Mouse (Mus musculus) heart, postnatal 36 days (tissue): ENCODE measurements around the gene Gfi1b. TPM values are rescaled to one million over a fixed set of nuclear protein-coding genes. Genes with fewer than 3 reads are reported as not detected.

Experiments used
- DNase-seq, 2 experiments: peaks; one replicate each; pipeline ENCODE4 v3.0.0; 2021 to 2022
- intact Hi-C: fragments of 180-260 bp; cut with DNase I; formaldehyde crosslinking; loops from one replicate; pipeline ENCODE4 v1.15.1; 2025
- total RNA-seq, 2 experiments: library from RNA; stranded (reverse); gene quantifications; 2 replicates each; pipeline ENCODE4 v1.2.3; 2021

Gfi1b gene
- total RNA-seq, 2 experiments from 2014 or later, result not detected

DNA sequence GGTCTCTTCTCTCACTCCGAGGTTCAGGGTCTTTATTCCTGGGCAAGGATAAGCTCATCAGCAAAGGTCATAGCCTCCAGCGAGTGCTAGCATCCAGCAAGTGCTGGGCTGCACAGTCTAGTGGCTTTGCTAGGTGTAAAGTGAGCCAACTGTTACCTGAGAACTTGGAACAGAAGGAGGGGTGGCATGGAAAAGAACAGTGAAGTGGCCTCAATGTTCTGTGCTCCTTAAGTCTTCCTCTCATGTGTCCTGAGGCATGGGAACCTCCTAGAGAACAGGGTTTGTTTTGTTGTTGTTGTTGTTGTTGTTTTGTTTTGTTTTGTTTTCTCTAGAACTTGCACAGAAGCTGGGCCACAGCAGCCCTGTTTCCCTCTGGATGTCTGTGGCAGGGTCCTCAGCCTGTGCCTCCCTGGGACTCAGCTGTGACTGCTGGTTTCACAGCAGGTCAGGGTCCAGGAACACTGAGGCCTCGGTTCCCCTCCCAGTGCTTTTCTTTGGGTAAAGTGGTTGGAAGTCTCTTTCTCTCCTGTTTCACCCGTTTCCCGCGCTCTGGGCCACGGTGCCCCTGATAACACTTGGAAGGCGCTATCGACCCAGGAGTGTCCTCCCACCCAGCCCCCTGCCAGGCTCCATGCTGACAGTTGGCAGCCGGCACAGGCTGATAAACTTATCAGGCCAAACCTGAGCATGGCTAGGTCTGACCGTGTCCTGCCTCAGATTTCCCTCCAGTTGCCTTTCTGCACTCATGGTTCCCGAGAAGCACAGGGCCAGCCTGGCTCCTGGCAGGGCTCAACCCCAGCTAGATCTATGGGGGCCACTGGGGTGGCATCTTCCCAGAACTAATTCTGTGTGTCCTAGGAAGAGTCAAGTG lies 19.8 kb downstream of the Gfi1b start:
- intact Hi-C loops, result no loop called here
- DNase-seq, result no peak

DNA sequence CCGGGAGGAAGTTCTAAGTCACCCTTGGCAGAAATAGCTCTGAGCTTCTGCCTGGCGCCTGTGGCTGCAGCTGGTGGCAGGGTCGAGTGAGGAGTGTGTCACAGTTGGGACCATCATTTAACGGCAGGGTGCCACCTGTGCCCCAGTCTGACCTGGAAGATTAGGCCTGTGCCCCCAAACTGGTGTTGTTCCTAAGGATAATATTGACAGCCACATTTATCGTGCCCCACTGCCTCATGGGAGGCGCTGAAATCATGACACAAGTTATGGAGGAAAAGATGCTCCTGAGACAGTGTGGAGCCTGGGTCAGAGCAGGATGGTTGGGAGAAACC lies 22.2 kb downstream of the Gfi1b start:
- DNase-seq, result no peak
- intact Hi-C loops, result no loop called here

DNA sequence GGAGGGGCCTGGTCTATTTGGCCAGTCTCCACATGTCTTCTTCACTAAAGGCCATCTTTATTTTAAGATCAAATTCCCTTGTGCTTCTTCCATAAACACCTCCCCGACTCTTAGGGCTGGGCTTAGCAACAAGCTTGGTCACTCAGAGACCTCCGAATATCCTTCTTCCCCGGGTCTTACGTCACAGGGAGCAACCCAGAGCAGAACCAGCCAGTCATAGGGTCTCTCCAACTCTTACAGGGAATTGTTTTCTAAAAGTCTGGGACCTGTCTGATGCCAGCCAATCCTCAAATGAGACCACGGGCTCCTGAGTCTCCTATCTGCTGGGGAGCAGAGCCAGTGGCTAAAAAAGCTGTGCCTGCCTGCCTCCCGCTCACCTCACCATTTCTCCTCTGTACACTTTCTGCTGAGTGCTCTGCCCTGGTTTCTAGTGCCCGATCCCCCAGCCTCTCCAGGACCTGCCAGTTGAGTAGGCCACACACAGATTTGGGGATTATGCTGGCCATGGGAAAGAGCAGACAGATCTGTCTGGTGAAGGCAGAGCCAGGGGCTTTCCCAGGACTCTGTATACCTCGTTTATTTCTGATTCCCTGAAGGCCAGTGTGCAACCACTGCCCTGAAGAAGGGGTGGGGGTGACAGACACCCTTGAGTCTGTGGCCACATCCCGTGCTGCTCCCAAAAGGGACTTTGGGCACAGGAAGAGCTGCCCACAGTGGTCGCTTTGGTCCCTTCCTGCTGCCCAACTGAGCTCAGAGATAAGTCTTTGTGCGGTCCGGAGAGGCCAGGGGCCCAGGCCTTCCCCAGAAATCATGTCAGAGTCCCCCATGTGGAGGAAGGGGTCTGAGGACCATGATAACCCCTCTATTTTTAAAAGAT lies 22.9 kb downstream of the Gfi1b start:
- intact Hi-C loops, result no loop called here
- DNase-seq, result no peak

DNA sequence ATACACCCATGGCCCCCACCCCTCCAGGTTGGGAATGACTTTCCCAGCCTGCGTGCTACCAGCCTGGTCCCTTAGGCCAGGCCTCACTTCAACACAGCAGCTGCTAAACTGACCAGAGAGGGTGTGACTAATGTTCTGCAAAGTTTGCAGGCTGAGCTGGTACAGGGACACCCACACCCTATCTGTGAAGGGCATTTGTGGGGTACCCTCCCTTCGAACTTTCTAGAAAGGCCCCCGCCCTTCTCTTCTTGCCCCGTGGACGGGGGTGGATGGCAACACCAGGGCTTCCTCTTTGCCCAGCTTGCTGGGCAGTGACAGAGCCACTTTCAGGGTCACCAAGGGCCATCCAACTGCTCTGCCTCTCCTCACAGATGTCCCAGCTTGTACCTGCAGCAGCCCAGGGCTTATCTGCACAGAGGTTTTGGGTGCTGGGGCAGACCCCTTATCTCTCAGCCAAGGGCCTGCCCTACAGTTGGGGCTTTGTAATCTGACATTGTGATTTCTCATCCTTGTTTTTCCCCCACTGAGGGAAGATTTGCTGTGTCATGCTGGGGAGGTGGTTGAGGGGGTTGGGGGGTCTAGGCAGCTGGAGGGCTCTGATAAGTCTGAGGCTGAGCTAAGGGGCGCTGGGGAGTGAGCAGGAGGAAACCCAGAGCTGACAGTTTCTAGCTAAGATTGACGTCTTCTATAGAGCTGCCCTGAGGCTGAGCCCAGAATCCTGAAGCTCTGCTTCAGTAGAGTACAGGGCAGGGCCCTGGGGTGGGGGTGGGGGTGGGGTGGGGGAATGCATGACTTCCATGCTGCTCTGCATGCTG lies 23.8 kb downstream of the Gfi1b start:
- intact Hi-C loops, result no loop called here
- no peak for DNase-seq

DNA sequence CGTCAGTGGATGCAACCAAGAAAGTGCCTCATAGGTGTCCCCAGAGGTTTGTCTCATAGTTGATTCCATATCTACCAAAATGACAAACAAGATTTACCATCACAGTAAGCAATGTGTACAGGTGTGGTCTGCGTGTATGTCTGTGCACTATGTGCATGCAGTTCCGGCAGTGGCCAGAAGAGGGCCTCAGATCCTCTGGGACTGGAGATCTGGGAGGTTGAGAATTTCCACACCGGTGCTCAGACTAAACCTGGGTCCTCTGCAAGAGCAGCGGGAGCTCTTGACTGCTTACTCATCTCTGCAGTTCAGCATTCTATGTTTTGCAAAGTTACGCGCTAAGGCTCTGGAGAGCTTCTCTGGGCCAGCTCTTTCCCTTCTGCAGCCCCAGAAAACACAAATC lies 24.8 kb downstream of the Gfi1b start:
- no peak for DNase-seq
- intact Hi-C loops, result no loop called here

DNA sequence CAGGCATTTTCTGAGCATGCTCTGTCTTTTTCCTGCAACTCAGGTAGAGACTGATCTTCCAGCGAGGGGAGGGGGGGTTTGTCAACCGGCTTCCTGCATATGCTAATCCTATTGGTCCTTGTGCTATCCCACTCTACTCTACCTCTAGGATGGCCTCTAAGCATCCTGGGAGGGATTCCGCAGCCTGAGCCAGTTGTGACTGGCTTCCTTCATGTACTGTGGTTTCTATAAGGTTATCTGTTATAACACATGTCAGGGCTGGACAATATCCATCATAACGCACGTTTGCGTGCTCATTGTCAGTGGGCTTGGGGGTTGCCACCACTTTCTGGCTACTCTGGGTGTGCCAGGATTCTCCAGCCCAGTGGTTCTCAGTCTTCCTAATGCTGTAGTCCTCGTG lies 25.8 kb downstream of the Gfi1b start:
- intact Hi-C loops, result no loop called here
- no peak for DNase-seq

DNA sequence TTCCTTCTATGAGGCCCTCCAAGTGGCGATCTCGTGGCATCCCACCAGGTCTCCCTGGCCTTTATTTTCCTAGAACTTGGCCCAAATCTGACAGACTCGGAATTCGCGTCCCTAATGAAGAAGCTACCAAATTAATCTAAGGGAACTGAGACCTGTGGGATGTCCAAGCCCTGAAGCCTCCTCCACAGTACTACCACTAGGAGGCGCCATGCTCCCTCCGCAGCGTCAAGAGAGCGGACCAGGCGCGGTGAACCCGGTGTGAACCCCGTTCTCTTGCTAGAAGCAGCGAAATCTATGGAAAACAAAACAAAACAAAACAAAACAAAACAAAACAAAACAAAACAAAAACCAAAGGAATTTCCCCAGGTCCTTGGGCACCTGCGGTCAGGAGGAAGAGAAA lies 29.0 kb downstream of the Gfi1b start:
- peak; percentile 57 to 65 for DNase-seq
- intact Hi-C loops, result loop anchor here (1.0 kb wide), 1 partner anchor 29 kb away; no protein-coding TSS in a partner anchor

DNA sequence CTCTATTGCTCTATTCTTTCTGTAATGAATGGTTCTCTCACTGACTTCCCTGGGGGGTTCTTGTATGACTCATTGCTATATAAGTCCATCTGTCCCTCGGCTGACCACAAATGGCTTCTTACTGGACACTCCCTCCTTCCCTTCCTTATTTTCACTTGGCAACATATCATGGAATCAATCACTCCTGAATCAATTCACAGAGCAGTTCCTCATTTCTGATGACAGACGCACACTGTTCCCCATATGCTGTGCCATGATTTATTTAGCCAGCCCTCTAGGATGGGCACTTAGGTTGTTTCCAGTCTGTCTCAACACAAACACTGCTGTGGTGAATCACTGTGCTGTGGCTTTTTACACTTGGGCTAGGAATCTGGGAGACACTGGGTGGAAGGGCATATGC lies 30.3 kb downstream of the Gfi1b start:
- intact Hi-C loops, result no loop called here
- DNase-seq, result no peak

DNA sequence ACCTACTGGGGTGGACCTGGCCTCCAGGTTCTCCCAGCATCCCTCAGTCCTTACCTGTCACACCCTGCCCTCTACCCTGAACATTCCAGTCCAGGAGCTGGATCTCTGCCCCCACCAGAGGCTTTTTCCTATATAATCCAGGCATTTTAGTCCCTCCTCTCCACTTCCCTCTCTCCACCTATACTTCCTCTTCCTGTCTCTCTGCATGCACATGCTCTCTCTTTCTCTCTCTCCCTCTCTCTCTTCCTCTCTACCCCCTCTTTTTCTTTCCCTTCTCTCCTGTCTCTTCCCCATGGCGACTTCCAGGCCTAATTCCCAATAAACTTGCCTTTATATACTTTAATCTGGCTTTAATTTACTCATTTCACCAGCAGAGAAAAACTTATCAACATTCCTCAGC lies 33.2 kb downstream of the Gfi1b start:
- intact Hi-C loops, result loop anchor here (10.0 kb wide), 1 partner anchor 1674 kb away; the partner anchor contains the start of genes Med22, Rpl7a, Surf1 and Surf2
- DNase-seq, result no peak

DNA sequence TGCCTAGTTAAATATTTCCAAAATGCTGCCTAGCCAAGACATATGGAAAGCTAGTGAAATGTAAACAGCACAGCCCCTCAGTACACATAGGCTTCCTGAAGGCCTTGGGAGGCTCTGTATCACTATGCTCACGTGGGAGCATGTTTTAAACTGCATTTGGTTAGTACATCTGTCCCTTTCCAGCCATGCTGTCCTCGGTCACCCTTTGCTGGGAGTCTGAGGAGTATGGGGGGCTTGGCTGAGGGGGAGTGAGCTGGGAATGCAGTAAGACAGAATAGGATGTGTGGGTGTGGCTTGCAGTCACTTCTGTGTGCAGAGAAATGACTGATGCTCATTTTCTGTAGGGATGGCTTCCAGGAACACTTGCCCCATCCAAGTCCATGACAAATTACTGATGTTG lies 36.1 kb downstream of the Gfi1b start:
- intact Hi-C loops, result loop anchor here (1.0 to 10.0 kb wide), 2 partner anchors 71 to 1671 kb away; partner anchors contain the start of genes Med22, Rpl7a, Surf1 and Surf2
- DNase-seq, result no peak

DNA sequence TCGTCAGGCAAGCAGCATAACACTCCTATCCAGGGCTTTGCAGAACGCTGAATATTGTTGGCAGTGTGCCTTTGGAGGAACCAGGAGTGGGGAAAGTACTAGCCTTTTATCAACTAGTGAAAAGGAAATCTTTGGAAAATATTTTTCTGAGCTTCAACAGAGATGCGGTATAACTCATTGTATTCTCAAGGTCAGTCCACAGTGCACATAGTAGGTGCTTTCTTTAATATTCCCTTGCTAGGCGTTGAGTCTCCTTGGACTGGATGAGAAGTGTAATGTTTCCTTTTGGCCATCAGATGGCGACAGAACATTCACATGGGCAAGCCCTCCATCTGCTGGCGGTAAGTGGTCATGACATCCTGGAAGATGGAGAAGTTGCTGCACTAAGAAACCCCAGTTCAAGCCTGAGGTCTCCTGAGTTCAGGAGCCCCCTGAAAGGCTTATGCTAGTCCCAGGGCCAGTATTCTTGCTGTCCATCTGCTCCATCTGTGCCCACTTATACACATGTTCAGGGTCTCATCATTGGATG lies 36.7 kb downstream of the Gfi1b start:
- intact Hi-C loops, result loop anchor here (1.0 to 10.0 kb wide), 2 partner anchors 71 to 1670 kb away; partner anchors contain the start of genes Med22, Rpl7a, Surf1 and Surf2
- peak; percentile 76 to 79 for DNase-seq

DNA sequence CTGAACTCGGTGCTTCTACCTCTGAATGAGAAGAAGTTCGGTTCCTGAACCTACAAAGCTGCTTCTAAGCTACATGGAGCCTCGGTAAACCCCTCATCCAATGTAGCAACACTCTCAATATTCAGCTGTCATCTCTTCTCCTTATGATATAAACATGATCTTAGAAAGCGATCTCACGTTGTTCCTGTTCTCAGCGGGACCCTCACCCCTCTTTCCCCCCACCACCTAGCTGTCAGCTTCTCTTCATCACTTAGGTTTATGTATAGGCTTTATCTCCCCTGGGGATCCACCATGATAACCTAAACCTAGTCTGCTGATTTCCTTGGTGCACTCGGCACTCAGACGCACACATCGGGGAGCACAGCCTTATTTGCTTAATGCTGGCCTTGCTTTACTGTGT lies 38.1 kb downstream of the Gfi1b start, which contains the start of gene Gtf3c5:
Gene Gtf3c5, minus strand, starts transcription at position 101 of the 400 bp plus-strand sequence.
- no peak for DNase-seq
- intact Hi-C loops, result loop anchor here (10.0 kb wide), 1 partner anchor 1669 kb away; the partner anchor contains the start of genes Med22, Rpl7a, Surf1 and Surf2

DNA sequence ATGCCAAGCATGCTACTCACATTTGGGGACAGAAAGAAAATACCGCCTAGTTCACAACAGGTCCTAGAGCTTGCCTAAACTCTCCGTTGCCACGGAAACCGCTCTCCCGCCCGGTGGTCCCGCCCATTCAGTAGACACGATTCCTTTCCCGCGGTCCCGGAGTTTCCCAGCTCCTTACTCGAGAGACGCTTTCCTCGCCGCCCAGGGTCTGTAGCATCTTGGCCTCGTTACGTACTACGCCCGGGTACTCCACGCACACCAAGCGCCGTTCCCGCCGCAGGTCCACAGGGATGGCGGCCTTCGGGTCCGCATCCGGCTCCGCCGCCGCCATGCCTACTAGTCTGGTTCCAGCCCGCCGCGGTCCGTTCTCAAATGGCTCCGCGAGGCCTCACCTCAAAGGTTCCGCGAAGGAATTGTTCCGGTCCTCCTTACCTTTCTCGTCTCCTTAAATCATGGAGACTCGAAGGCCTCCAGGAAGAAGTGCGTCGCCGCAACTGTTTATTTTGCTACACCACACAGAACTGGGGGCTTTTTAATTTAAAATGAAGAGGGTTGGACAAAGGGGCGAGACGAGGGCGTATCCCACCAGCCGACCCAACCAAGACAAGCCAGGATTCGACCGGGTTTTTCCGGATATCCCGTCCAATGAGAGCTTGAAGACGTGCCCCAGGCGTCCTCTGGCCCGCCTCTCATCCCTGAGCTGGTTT lies 39.0 kb downstream of the Gfi1b start:
- intact Hi-C loops, result loop anchor here (10.0 kb wide), 1 partner anchor 1668 kb away; the partner anchor contains the start of genes Med22, Rpl7a, Surf1 and Surf2
- peak; percentile 92 to 95 for DNase-seq

DNA sequence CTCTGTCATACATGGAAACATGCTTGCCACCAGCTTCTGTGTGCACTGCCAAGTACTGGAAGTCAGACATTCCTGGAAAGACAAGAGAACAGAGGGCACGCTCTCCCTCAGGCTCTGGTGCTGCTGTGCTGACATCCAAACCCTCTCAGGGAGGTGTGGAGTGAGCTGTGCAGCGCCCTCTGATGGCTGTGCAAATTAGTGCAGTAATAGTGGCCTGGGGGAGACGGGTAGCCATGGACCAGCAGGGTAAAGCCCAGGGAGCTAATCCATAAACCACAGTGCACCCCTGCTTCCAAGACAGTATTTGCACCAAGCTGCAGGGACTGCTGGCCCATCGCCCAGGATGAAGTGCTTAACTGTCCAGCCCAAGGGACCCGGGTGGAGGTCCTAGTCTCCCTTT lies 43.8 kb downstream of the Gfi1b start:
- peak in 1 of 2 experiments; percentile 23 for DNase-seq
- intact Hi-C loops, result no loop called here

DNA sequence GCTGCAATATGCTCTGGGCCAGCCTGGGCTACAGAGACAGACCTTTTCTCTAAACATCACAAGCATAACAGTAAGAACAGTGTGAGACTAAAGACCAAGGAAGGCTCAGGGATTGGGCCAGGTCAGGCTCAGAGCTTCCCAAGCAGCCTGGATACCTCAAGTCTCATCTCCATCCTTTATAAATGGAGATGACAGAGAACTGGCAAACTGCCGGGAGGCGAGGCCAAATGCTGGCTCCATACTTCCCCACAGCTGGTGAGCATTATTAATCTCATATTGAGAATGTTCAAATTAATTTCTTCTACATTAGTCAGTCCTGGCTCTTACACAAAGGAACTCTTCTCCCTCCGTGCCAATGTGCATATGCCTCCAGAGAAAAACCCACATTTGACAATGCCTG lies 45.0 kb downstream of the Gfi1b start:
- DNase-seq, result no peak

DNA sequence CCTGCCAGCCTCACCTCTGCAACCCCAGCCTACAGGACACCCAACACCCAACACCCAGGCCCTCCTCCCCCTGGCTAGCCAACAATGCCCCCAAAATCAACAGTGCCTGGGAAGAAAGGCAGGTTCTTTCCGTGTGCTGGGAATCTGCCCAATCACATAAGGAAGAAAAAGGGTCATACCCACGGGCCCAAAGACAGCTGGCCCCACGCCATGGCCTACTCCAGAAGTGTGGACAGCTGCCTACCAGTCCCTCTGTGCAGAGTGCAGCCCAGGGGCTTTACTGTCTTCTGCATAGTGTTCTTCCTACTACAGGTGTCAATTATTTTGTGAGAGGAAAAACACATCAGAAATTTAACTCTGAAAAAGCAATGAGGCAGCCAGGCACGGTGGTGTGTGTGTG lies 46.4 kb downstream of the Gfi1b start:
- no peak for DNase-seq
- intact Hi-C loops, result no loop called here

More for the DNA sequence above, 45.0 kb downstream of the Gfi1b start:
- intact Hi-C loops, result no loop called here

DNA sequence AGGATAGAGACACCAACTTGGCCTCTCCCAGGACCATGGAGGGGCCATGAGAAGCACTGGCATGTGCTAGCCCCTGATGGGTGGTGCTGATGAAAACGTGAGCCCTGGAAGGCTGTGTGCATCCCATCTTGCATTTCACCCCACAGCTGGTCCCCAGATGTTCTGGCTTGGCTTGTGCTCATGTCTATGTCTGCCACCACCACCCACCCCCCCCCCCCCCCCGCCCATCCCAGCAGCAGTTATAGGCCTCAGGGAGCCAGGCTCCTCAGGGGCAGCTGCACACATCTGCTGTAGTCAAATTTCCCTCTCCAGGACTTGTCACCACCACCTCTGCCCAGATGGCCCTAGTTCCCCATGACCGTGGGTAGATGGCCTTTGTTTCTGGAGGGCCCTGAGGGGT lies 51.9 kb downstream of the Gfi1b start:
- no peak for DNase-seq
- intact Hi-C loops, result no loop called here

DNA sequence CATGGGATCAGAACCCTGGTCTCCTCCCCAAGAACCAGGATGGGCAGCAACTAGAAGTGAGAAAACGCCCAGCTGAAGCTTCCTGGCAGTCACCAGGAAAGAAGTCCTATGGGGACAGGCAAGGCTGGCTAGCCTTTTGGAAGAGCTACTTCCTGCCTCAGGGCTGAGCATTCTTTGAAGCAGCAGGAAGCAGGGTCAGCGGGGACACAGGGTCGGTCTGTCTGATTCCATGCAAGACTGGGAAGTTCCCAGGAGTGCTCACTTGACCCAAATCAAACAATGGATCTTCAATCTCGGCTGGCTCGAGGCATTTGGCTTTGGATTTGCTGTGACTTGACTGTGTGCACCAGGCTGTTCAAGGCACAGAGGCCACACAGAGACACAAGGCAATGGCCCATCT lies 55.2 kb downstream of the Gfi1b start:
- intact Hi-C loops, result no loop called here
- no peak for DNase-seq

DNA sequence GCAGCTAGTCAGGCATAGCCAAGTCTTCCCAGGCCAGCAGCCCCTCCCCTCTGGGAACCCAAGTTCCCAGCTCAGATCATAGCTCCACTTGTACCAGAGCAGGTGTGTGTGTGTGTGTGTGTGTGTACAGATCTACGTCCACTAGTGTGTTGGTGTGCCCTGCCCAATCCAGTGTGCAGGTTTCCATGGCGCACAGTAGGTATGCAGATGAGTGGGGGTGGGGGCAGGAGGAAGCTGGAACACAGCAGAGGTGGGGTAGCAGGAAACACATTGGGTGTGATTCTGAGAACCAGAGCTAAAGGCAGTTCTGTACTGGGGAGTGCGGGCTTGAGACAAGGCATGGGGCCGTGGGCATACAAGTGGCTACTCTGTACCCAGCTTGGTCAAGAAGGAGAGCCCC lies 57.4 kb downstream of the Gfi1b start:
- no peak for DNase-seq
- intact Hi-C loops, result no loop called here
